Mouse (Mus musculus) CH12.LX (cell line): ENCODE results near the gene Cmah.

Experiments
- NELFE ChIP-seq: IDR thresholded peaks from 2 replicates; pipeline ENCODE4 v1.6.1; 2011; ENCODE audit warnings: low read depth, low read length, improper control_type of control experiment
- POLR2A ChIP-seq: IDR thresholded peaks from 2 replicates; pipeline ENCODE4 v1.6.1; 2011; ENCODE audit warnings: low read depth, mild to moderate bottlenecking, improper control_type of control experiment, low read length
- TCF12 ChIP-seq: IDR thresholded peaks from 2 replicates; pipeline ENCODE4 v1.6.1; 2014; ENCODE audit warnings: low read depth, mild to moderate bottlenecking, inconsistent platforms, low read length, improper control_type of control experiment

GRCm38 (mm10) chr13:24463767-24464166, 136.6 kb downstream of the Cmah start:
- TF ChIP-seq TCF12, result no peak
- TF ChIP-seq NELFE, result no peak
- no peak for TF ChIP-seq POLR2A
